Mouse (Mus musculus): ENCODE measurements at regions not wholly inside any gene's neighbourhood (a gene's known extent, or its start where the extent isn't known, plus 50 kb on each side); places are given as distances from the start of the nearest gene placed in this dataset.

- no peak for DNase-seq (ENCODE audit: low read depth, low spot score)
- Histone ChIP-seq H3K27ac (ENCODE audit: control insufficient read depth, low read depth, low read length) (no peak overlapping the region), H3K9me3 (replicated peaks; ENCODE audit: insufficient read depth, low read length) (no peaks in the 10 kb centered on the region), H3K79me2 (ENCODE audit: control insufficient read depth, insufficient read depth, low read length, poor library complexity) (no peaks in the 10 kb centered on the region), H3K9ac (ENCODE audit: control insufficient read depth, low read depth, low read length, poor library complexity, severe bottlenecking) (no peak overlapping the region), H3K36me3 (ENCODE audit: control insufficient read depth in 1 of 2, insufficient read depth in 2 of 2, low read length in 2 of 2) (no peaks in the 10 kb centered on the region), H3K4me3 (ENCODE audit: control insufficient read depth in 1 of 2, insufficient read depth in 1 of 2, low read depth in 2 of 2, low read length in 2 of 2) (no peak overlapping the region), H3K4me1 (ENCODE audit: control insufficient read depth in 1 of 2, insufficient read depth in 2 of 2, low read length in 2 of 2) (no peaks in the 10 kb centered on the region; a peak in 2 of 4 replicates), H3K27me3 (ENCODE audit: control insufficient read depth in 1 of 2, insufficient read depth in 2 of 2, low read length in 2 of 2) (no peaks in the 10 kb centered on the region; a peak in 1 of 4 replicates)
- TF ChIP-seq SIN3A (IDR thresholded peaks at IDR 0.05; ENCODE audit: low read length) = no peak
- TF ChIP-seq CHD1 (IDR thresholded peaks at IDR 0.05; ENCODE audit: low read depth, low read length) = no peak
- TF ChIP-seq ZKSCAN1 (IDR thresholded peaks at IDR 0.05; ENCODE audit: low read depth, low read length) = no peak
Measured at GRCm38 (mm10) chr4:53320735-53321449, 119.3 kb upstream of the Slc44a1 start.

GRCm38 (mm10) chr4:53319051-53319450, 121.2 kb upstream of the Slc44a1 start:
- TF ChIP-seq HCFC1 (IDR thresholded peaks at IDR 0.05; ENCODE audit: low read depth, low read length) = no peak
- no peak for TF ChIP-seq RAD21 (IDR thresholded peaks at IDR 0.05; ENCODE audit: low read depth, low read length)
- no peak for TF ChIP-seq UBTF (IDR thresholded peaks at IDR 0.05; ENCODE audit: borderline replicate concordance, insufficient read depth, low read depth, low read length)
- TF ChIP-seq ETS1 (IDR thresholded peaks at IDR 0.05; ENCODE audit: low read depth, low read length) = no peak
- TF ChIP-seq MEF2A (IDR thresholded peaks at IDR 0.05; ENCODE audit: extremely low read depth, insufficient replicate concordance, low read depth, low read length, poor library complexity, severe bottlenecking) = no peak
- no peak for TF ChIP-seq MYC (IDR thresholded peaks at IDR 0.05; ENCODE audit: low read depth, low read length)
- Histone ChIP-seq H3K27me3 (ENCODE audit: control insufficient read depth in 1 of 2, insufficient read depth in 2 of 2, low read length in 2 of 2) (no peaks in the 10 kb centered on the region; a peak in 1 of 4 replicates), H3K9me3 (replicated peaks; ENCODE audit: insufficient read depth, low read length) (no peaks in the 10 kb centered on the region), H3K9ac (ENCODE audit: control insufficient read depth, low read depth, low read length, poor library complexity, severe bottlenecking) (no peak overlapping the region), H3K27ac (ENCODE audit: control insufficient read depth, low read depth, low read length) (no peak overlapping the region), H3K4me1 (ENCODE audit: control insufficient read depth in 1 of 2, insufficient read depth in 2 of 2, low read length in 2 of 2) (peaks cover 0 to 3% of the 10 kb centered on the region in 2 experiments; a peak in 2 of 4 replicates), H3K36me3 (ENCODE audit: control insufficient read depth in 1 of 2, insufficient read depth in 2 of 2, low read length in 2 of 2) (no peaks in the 10 kb centered on the region), H3K79me2 (ENCODE audit: control insufficient read depth, insufficient read depth, low read length, poor library complexity) (no peaks in the 10 kb centered on the region), H3K4me3 (ENCODE audit: control insufficient read depth in 1 of 2, insufficient read depth in 1 of 2, low read depth in 2 of 2, low read length in 2 of 2) (no peak overlapping the region)
- no peak for DNase-seq (ENCODE audit: low read depth, low spot score)

GRCm38 (mm10) chr4:53318181-53318580, 122.0 kb upstream of the Slc44a1 start:
- H3K4me3 ChIP-seq (ENCODE audit: control insufficient read depth in 1 of 2, insufficient read depth in 1 of 2, low read depth in 2 of 2, low read length in 2 of 2) = no peak overlapping the region
- H3K27ac ChIP-seq (ENCODE audit: control insufficient read depth, low read depth, low read length) = no peak overlapping the region
- H3K9me3 ChIP-seq (replicated peaks; ENCODE audit: insufficient read depth, low read length) = no peaks in the 10 kb centered on the region
- no peaks in the 10 kb centered on the region for H3K36me3 ChIP-seq (ENCODE audit: control insufficient read depth in 1 of 2, insufficient read depth in 2 of 2, low read length in 2 of 2)
- no peak for TF ChIP-seq ZKSCAN1 (IDR thresholded peaks at IDR 0.05; ENCODE audit: low read depth, low read length)
- TF ChIP-seq ZC3H11A (IDR thresholded peaks at IDR 0.05; ENCODE audit: low read depth, low read length) = no peak
- no peak for TF ChIP-seq MAFK (IDR thresholded peaks at IDR 0.05; ENCODE audit: borderline replicate concordance, low read depth, low read length)
- TF ChIP-seq USF1 (IDR thresholded peaks at IDR 0.05; ENCODE audit: low read depth, low read length) = no peak
- no peak for DNase-seq (ENCODE audit: low read depth, low spot score)
- H3K27me3 ChIP-seq (ENCODE audit: control insufficient read depth in 1 of 2, insufficient read depth in 2 of 2, low read length in 2 of 2) = no peaks in the 10 kb centered on the region; a peak in 1 of 4 replicates
- H3K79me2 ChIP-seq (ENCODE audit: control insufficient read depth, insufficient read depth, low read length, poor library complexity) = no peaks in the 10 kb centered on the region
- peaks cover 0 to 3% of the 10 kb centered on the region in 2 experiments; a peak in 2 of 4 replicates for H3K4me1 ChIP-seq (ENCODE audit: control insufficient read depth in 1 of 2, insufficient read depth in 2 of 2, low read length in 2 of 2)
- H3K9ac ChIP-seq (ENCODE audit: control insufficient read depth, low read depth, low read length, poor library complexity, severe bottlenecking) = no peak overlapping the region
